Mouse (Mus musculus): ENCODE measurements around the gene Klhl10. TPM values are rescaled to one million over a fixed set of nuclear protein-coding genes. Genes with fewer than 3 reads are reported as not detected.

Gene Klhl10
- total RNA-seq, 2 experiments from 2014 or later: 0.53 to 0.99 TPM

GRCm38 (mm10) chr11:100406995-100407705 is 34.6 kb upstream of the Klhl10 start:
- intact Hi-C loops (cut with DNase I): no loop called here

GRCm38 (mm10) chr11:100408076-100408834 is 33.5 kb upstream of the Klhl10 start:
- peak; percentile 62 to 69 for DNase-seq (ENCODE audit: low spot score in 2 of 2)
- intact Hi-C loops (cut with DNase I): loop anchor here (1.0 kb wide), 1 partner anchor 46 kb away; no protein-coding TSS in a partner anchor

More at GRCm38 (mm10) chr11:100406995-100407705, 34.6 kb upstream of the Klhl10 start:
- DNase-seq (ENCODE audit: low spot score in 2 of 2): no peak

GRCm38 (mm10) chr11:100408835-100409462 is 32.8 kb upstream of the Klhl10 start:
- intact Hi-C loops (cut with DNase I): loop anchor here (1.0 kb wide), 1 partner anchor 47 kb away; no protein-coding TSS in a partner anchor

GRCm38 (mm10) chr11:100409686-100410085 is 32.0 kb upstream of the Klhl10 start:
- no peak for DNase-seq (ENCODE audit: low spot score in 2 of 2)
- intact Hi-C loops (cut with DNase I): no loop called here

More at GRCm38 (mm10) chr11:100408835-100409462, 32.8 kb upstream of the Klhl10 start:
- no peak for DNase-seq (ENCODE audit: low spot score in 2 of 2)

GRCm38 (mm10) chr11:100411736-100412135 is 30.0 kb upstream of the Klhl10 start:
- intact Hi-C loops (cut with DNase I): no loop called here
- no peak for DNase-seq (ENCODE audit: low spot score in 2 of 2)

- DNase-seq (ENCODE audit: low spot score in 2 of 2): no peak
Measured at GRCm38 (mm10) chr11:100413541-100413940, 28.2 kb upstream of the Klhl10 start.

GRCm38 (mm10) chr11:100414021-100414913 is 27.4 kb upstream of the Klhl10 start, which contains the start of gene P3h4:
Gene P3h4, minus strand, starts transcription at chr11:100414836.
- intact Hi-C loops (cut with DNase I): no loop called here
- DNase-seq (ENCODE audit: low spot score in 2 of 2): peak; percentile 65 to 80

More at GRCm38 (mm10) chr11:100413541-100413940, 28.2 kb upstream of the Klhl10 start:
- intact Hi-C loops (cut with DNase I): no loop called here

- intact Hi-C loops (cut with DNase I): no loop called here
- no peak for DNase-seq (ENCODE audit: low spot score in 2 of 2)
Measured at GRCm38 (mm10) chr11:100414914-100415822, 26.5 kb upstream of the Klhl10 start, which contains the start of gene Fkbp10. Gene Fkbp10, plus strand, starts transcription at chr11:100415697.

GRCm38 (mm10) chr11:100421537-100421936 is 20.2 kb upstream of the Klhl10 start:
- intact Hi-C loops (cut with DNase I): no loop called here
- no peak for DNase-seq (ENCODE audit: low spot score in 2 of 2)

GRCm38 (mm10) chr11:100423836-100424235 is 17.9 kb upstream of the Klhl10 start:
- intact Hi-C loops (cut with DNase I): no loop called here
- DNase-seq (ENCODE audit: low spot score in 2 of 2): no peak

GRCm38 (mm10) chr11:100425851-100426250 is 15.9 kb upstream of the Klhl10 start:
- peak; percentile 62 to 68 for DNase-seq (ENCODE audit: low spot score in 2 of 2)
- intact Hi-C loops (cut with DNase I): loop anchor here (2.0 kb wide), 1 partner anchor 47 kb away; the partner anchor contains the start of gene Klhl11

- no peak for DNase-seq (ENCODE audit: low spot score in 2 of 2)
- intact Hi-C loops (cut with DNase I): loop anchor here (2.0 kb wide), 1 partner anchor 46 kb away; the partner anchor contains the start of gene Klhl11
Measured at GRCm38 (mm10) chr11:100426820-100427219, 14.9 kb upstream of the Klhl10 start.

GRCm38 (mm10) chr11:100428612-100429199 is 13.0 kb upstream of the Klhl10 start:
- intact Hi-C loops (cut with DNase I): no loop called here
- no peak for DNase-seq (ENCODE audit: low spot score in 2 of 2)

- no peak for DNase-seq (ENCODE audit: low spot score in 2 of 2)
- intact Hi-C loops (cut with DNase I): no loop called here
Measured at GRCm38 (mm10) chr11:100430052-100430451, 11.7 kb upstream of the Klhl10 start.

GRCm38 (mm10) chr11:100432002-100432401 is 9.7 kb upstream of the Klhl10 start:
- intact Hi-C loops (cut with DNase I): no loop called here
- DNase-seq (ENCODE audit: low spot score in 2 of 2): no peak

GRCm38 (mm10) chr11:100435678-100436246 is 6.0 kb upstream of the Klhl10 start:
- intact Hi-C loops (cut with DNase I): no loop called here
- DNase-seq (ENCODE audit: low spot score in 2 of 2): no peak

- no peak for DNase-seq (ENCODE audit: low spot score in 2 of 2)
Measured at GRCm38 (mm10) chr11:100437901-100438300, 3.8 kb upstream of the Klhl10 start.

More at GRCm38 (mm10) chr11:100437901-100438300, 3.8 kb upstream of the Klhl10 start:
- intact Hi-C loops (cut with DNase I): no loop called here

All from left cerebral cortex, postnatal 25 days (tissue).